Mouse (Mus musculus): ENCODE measurements around the gene Galnt2.

The Galnt2 gene

DNA sequence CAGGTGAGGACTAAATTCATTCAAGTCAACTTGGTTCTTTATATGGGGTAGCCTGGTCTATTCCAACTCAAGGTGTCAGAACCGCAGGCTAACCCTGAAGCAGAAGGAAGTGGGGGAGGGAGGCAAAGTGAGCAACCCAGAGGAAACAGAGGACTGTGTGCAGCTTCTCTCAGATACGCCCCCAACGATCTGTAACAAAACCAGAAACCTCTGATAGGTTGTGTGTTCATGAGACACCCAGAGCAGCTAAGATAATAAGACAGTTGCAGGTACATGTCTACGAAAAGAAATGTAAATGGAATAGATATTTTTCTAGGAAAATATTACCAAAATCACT is 88.1 kb downstream of the Galnt2 start:
- DNase-seq (ENCODE audit: low spot score in 2 of 2) = no peak

DNA sequence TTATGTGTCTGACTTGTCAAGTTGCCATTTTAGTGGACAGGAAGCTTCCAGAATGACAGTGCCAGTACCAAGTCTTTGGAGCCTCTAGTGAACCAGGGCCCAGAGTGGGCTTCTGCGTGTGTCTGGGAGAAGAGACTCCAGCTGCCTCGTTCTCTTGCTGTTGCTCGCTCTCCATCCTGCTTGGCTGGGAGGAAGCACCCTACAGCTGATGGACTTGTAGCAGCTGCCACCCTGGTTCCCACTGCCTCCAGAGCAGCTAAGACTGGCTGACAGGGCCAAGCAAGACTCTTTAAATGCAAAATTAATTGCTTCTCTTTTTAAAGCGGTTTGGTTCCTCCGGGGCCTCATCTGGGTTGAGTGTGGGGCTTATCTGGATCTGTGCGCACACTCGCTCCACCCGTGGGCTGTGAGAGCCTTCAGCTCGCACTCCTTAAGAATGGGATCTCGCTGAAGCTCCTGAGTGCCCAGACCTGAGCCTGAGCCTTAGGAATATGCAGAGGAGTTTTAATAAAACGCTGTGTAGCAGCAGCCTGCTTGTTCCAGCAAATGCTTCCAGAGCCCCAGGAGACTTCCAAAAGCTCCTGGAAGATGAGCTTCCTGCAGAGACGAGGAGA is 90.1 kb downstream of the Galnt2 start:
- no peak for DNase-seq (ENCODE audit: low spot score in 2 of 2)

DNA sequence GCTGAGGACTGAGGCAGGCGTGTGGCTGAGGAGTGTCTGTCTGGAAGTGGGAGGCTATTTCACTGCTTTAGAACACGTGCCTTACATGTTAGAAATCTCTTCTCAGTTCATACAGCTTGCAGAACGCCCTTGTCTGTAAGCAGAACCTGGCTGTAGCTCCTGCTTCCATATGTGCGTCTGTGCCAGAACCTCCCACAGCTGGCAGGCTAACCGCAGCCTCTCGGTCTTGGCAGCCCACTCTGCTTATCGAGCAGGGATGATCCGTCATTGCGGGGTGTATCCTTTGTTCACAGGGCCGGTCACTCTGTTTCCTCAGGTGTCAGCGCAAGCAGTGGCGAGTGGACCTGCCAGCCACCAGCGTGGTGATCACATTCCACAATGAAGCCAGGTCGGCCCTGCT is 92.2 kb downstream of the Galnt2 start:
- DNase-seq (ENCODE audit: low spot score in 2 of 2) = no peak

DNA sequence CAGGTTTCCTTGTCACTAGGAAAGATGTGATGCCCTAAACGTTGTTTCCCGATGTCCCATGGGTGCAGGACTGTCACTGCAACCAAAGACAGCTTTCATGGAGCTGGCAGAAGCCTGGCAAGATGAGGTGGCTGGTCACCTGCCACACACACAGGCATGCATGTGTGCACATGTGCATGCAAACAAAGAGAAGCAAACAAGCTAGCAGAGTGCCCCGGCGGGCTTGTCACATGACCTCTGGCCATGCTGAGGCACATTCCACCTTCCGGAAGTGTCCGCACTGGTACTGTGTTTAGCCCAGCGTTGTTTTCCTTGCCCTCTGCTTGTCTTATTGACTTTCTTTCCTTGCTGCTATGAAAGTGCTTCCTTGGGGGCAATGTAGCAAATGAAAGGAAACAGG is 97.1 kb downstream of the Galnt2 start:
- no peak for DNase-seq (ENCODE audit: low spot score in 2 of 2)

DNA sequence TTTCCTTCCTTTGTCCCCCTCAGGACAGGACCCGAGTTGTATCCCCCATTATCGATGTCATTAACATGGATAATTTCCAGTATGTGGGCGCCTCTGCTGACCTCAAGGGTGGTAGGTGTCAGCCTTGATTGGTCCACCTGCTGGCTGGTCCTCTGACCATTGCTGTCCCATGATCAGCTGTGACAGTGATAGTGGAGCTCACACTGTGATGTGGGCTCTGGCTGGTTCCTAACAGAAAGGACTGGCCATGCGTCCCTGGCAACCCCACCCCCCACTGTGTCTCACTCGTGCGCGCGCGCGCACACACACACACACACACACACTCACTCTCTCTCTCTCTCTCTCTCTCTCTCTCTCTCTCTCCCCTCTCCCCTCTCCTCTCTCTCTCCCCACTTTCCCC is 98.5 kb downstream of the Galnt2 start:
- no peak for DNase-seq (ENCODE audit: low spot score in 2 of 2)

DNA sequence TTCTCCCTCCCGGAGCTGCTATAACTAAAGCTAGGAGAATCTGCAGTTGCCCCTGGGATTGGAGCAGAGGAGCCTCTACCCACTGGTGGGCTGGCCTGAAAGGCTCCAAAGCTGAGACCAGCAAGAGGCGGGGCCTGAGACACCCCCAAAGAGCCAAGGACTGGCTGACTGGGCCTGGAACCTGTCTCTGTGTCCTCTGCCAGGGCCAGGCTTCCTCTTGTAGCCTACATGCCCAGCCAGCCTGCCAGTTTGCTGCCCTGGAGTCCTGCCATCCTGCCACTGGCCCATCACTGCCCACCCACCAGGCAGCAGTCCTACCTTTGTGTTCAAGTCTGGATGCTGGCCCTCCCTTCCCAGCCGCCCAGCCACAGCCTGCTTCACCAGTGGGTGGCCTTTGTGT is 99.2 kb downstream of the Galnt2 start:
- DNase-seq (ENCODE audit: low spot score in 2 of 2) = peak in 1 of 2 experiments; percentile 47

DNA sequence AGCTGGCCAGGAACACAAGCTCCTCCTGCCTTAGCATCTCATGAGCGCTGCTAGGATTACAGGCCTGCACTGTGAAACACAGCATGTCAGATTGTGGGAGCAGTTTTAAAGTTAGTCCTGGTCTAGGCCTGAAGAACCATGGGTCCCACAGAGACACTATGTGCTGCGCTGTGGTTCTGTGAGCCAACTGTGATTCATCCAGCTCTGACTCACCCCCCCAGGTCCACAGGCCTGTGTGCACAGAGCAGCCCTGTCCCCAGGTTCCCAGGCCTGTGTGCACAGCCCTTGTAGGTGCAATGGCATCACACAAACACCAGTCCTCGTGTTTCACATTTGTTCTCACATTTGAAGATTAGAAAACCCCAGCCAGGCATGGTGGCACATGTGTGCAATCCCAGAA is 99.9 kb downstream of the Galnt2 start:
- DNase-seq (ENCODE audit: low spot score in 2 of 2) = no peak

DNA sequence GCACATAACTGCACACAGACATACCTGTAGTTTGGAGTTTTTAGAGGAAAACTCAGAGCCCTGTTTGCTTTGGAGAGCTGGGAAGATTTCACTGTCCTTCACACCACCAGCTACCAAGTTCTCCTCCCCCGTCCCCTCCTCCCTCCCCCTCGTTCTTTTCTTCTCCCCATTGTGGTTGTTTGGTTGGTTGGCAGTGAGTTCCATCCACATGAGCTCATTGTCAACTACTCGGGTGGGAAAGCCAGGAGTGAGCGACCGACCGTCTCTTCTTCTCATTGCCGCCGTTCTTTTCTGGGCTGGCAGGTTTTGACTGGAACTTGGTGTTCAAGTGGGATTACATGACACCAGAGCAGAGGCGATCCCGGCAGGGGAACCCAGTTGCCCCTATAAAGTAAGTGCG is 100.5 kb downstream of the Galnt2 start:
- DNase-seq (ENCODE audit: low spot score in 2 of 2) = no peak

DNA sequence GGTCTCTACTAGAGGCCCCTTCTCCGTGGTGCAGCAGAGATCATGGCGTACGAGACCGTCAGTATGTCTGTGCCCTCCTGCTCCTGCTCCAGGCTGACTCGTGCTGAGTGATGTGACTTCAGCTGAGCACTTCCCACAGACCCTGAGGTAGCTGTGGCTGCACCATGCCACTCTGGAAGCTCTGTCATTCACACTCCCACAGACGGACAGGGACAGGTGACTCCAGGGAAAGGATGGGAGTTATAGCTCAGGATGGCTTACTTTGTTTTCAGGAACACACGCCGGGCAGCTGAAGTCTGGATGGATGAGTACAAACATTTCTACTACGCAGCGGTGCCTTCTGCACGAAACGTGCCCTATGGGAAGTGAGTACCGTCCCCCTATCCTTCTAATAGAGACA is 105.1 kb downstream of the Galnt2 start:
- DNase-seq (ENCODE audit: low spot score in 2 of 2) = no peak

DNA sequence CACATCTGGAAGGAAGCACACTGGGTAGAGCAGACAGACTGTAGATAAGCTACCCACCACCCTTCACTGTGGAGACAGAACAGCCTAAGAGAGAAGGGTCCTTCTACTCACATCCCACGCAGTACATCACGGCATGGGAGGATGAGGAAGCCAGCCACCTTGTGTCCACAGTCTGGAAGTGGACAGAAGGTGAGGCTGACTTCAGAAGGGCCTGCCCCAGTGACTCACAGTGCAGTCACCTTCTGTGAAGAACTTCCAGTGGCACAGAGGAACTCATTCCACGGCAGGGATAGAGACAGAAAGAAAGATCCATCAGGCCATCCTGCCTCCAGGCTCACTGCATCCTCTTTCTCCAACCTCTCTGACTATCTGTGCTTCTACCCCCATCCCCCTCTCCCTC is 108.6 kb downstream of the Galnt2 start:
- no peak for DNase-seq (ENCODE audit: low spot score in 2 of 2)

DNA sequence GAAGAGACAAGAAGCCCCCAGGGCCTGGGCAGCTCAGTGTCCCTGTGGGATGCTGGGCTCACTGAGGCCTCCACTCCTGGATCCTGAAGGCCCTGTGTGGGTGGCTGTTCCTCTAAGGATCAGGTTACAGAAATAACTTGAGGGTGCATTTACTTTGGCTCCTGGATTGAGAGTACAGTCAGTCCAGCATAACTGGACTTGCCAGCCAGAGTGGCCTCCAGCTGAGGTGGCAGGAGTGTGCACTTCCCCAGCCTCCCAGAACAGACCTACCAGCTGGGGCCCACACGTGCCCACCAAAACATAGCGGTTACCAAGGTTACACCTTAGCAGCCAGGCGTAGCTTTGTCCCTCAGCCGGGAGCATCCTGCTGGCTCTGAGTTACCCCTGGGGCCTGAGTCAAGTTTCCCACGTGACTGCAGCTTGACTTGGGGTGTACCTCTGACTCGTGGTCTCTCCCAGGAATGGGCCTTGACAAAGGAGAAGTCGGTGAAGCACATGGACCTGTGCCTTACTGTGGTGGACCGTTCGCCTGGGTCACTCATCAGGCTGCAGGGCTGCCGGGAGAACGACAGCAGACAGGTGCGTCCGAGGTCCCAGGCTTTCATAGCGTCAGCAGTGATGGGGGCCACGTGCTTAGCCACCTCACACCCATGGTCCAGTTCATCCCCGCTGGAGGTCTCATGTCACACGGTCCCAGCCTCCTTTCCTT is 109.3 kb downstream of the Galnt2 start:
- DNase-seq (ENCODE audit: low spot score in 2 of 2) = no peak

DNA sequence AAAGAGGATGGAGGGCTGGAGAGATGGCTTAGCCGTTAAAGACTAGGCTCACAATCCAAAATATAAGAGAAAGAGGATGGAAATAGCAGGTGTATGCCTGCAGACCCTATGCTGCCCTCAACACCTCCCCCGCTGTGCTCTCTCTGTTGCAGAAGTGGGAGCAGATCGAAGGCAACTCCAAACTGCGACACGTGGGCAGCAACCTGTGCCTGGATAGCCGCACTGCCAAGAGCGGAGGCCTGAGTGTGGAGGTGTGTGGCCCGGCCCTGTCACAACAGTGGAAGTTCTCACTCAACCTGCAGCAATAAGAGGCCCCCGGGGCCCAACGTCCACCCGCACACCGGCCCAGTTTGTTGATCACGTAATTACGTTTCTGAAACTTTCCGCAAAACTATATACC is 112.0 kb downstream of the Galnt2 start:
- no peak for DNase-seq (ENCODE audit: low spot score in 2 of 2)

DNA sequence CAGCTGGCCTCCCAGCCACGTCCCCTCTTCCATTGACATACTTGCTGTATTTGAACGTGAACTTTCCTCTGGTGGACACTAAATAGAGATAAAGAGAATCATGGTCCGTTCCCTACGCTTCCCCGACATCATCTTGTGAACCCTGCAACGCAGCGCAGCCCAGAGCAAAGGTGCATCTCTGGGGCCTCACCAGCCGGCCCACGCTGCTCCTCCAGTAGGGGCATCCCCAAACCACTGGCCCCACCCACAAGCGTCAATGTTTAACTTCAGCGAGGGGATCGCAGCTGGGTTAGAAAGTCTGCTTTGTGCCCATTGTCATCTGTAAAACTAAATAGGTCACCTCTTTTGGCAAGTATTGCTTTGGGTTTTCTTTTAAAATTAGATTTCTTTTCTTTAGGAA is 112.8 kb downstream of the Galnt2 start:
- no peak for DNase-seq (ENCODE audit: low spot score in 2 of 2)

DNA sequence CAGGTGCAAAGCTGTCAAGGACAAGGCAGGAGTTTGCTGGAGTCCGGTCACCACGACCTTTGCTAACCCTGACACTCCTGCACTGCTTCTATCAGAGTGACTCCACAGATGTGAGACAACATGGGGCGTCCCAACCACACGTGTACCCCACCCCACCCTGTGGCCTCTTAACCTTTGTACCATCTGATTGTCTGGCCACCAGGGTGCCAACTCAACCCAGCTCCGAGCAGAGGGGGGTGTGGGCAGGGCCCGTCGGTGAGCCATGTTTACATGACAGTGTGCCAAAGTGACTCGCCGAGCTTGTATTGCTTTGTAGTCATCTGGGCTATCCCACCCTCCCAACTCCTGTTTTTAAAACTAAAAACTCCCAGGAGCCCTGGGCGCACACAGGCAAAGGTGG is 113.9 kb downstream of the Galnt2 start:
- DNase-seq (ENCODE audit: low spot score in 2 of 2) = no peak

DNA sequence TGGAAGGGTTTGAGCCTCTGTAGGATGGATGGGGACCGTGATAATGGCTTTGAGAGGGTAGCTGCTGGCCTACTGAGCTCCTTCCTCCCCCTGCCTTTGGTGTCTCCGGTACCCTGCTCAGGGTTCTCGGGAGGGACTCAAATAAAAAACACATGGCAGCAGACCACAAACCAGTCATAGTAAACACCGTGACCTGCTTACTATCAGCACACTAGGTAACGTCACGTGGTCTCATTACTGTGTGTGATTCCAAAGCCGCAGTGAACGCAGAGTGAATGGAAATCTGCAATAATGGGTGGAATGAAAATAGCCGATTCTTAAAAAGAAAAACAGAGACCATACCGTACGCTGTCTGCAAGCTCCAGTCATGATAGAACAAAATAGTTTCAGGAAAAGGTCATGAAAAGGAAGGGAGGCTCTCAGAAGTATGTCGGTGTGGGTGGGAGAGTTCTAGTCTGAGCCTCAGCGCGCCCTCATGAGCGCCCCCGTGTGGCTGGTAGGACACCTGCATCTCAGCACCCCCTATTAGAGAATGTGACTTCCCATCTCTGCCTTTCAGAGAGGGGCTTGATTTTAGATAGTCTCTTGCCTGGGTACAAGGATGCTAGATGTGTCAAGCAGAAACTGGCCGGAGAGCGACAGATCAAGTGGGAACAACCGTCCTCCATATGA is 115.8 kb downstream of the Galnt2 start:
- peak in 1 of 2 experiments; percentile 62 for DNase-seq (ENCODE audit: low spot score in 2 of 2)

DNA sequence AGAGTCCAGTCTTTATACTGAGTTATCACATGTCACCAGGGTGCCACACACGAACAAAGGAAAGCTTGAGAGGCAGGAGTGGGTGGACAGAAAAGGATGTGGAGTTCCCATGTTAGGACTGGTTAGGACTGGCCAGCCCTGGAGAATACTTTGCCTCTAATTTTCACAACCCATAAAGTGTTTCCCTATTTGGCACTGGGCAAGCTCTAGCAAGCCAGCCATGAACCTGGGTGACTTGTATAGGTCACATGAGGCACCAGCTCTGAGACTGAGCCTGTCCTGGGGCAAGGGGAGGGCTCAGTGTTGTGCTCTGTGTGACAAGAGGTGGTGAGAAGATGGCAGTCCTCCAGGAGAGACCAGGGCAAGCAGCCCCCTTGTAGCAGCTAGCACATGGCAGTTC is 116.9 kb downstream of the Galnt2 start:
- no peak for DNase-seq (ENCODE audit: low spot score in 2 of 2)

DNA sequence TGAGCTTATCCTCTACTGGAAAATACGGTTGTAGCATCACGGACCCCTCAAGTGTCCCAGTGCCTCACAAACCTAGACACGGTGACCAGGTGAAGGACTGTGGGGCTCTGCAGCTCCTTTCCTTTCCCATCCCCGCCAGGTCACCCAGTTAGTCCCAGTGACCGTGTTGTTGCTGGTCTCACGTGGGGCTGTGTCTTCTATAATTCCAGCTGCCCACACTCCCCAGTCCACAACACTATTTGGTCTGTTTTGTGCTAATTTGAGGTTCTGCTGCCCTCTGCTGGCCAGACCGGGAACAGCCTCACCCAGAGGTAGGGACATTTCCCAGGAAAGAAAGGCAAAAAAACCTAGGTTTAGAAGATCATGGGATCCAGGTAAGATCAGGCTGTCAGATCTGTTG is 118.5 kb downstream of the Galnt2 start:
- DNase-seq (ENCODE audit: low spot score in 2 of 2) = peak in 1 of 2 experiments; percentile 78

DNA sequence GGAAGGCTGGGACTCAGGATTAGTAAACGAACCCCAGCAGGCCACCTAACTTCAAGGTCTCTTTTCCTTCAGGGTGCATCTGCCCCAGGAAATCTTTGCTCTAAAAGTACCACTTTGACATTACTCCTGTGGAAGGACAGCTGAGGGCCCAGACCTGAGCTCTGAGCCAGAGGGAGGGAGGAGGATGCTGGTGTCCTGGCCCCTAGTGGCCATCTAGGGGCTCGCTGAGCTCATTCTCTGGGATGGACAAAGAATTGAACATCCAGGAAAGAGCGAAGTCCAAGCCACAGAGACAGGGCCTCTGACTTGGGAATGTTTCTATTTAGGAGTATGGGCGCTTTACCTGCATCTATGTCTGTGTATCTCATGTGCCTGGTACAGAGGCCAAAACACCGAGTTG is 120.4 kb downstream of the Galnt2 start:
- no peak for DNase-seq (ENCODE audit: low spot score in 2 of 2)

DNA sequence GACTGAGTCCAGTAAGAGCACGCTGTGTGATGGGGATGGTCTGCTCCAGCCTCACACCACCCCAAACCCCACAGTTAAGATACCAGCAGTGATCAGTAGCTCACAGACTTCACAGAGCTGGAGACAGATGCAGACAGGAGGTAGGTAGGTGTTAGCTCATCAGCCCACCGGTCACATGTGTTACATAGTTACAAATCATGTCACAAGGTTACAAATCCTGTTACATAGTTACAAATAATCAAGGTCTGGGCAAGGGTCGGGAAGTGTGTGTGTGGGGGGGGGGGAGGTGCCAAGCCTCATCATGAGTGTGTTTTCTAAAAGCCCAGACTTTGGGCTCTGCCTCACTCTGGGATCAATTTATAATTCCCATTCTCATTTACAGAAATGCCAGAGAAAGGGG is 129.7 kb downstream of the Galnt2 start:
- no peak for DNase-seq (ENCODE audit: low spot score in 2 of 2)

DNA sequence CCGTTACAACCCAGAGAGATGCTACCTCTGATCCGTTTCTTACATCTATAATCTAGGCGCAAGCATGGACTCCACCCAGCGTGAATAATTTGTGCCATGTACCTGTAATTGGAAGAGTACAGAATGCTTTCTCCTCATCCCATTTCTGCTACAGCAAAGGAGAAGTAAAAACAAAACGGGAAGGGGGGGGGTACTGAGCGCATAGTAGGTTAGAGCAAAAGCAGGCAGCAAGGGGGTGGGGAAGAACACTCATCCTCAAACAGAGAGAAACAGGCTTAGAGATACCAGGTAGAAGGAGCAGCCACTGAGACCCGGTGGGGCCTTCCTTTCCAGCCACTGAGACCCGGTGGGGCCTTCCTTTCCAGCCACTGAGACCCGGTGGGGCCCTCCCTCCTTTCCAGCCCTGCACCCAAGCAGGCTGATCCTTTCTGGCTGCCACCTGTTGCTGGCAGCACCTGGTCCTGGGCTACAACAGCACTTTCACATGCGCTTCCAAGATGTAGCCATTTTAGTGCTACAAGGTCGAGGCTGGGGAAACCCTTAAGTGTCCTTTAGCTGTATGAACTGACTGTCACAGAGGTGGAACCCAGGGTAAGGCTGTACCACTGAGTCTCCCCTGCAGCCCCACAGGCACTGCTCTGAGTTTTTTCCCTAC is 130.7 kb downstream of the Galnt2 start:
- DNase-seq (ENCODE audit: low spot score in 2 of 2) = no peak

DNA sequence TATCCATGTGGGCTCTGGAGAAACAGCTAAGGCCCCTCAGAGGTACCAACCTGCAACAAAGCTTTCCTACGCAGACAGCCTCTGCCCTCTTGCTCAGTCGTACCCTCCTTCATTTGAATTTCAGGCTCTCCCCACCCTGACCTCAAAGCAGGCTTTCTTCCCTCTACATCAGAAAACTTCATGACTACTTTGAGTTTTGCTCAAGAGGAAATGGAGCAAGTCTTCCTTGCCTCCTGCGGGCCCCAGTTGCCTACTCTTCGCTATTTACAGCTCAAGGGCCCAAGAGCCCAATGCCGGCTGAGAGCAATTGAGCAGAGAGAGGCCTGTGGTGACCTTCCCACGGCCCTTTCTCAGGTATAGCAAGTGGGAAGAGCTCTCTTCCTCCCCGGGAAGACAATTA is 131.4 kb downstream of the Galnt2 start:
- DNase-seq (ENCODE audit: low spot score in 2 of 2) = no peak

DNA sequence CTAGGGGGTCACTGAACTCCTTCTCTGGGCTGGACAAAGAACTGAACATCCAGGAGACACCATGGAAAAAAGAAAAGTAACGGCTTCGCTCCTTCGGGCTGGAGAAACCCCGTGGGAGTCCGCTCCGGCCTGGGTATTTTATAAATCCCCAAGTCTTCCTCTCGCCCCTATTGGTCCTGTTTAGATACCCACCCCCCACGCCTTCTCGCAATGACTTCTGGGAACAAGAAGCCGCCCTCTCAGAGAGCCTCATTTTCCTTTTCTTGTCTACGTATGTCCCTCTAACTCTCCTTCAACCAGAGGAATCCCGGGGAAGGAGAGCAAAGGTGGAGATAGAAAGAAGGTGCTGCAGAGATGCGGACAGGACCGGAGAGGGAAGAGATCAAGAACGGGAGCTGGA is 132.1 kb downstream of the Galnt2 start:
- no peak for DNase-seq (ENCODE audit: low spot score in 2 of 2)

DNA sequence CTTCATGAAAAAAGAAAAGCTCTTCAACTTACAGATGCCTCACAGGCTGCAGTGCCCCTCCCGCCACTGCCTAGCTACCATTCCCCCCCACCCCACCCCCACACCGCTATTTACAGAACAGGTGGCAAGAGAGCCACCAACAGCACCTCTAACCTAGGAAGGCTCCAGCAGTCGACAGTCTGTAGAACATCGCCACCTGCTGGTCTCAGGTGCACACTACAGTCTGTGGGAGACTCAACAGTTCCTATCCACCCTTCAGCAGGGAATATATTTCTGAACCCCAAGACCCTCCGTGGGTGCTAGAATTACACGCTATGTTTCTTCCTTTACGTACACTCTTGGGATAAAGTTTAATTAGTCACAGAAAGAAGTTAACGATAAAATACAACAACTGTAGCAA is 137.0 kb downstream of the Galnt2 start:
- DNase-seq (ENCODE audit: low spot score in 2 of 2) = peak in 1 of 2 experiments; percentile 68

Data from frontal cortex, postnatal 10 days (tissue).